Mouse (Mus musculus) olfactory bulb, adult 2 months (tissue): ENCODE results near the gene Vps18.

Experiments used
- CTCF ChIP-seq: fragments of 200-500 bp; IDR thresholded peaks from 2 replicates; pipeline ENCODE4 v1.5.1; 2012; ENCODE audit warnings: low read depth, mild to moderate bottlenecking, low read length, moderate library complexity; ENCODE audit not compliant: insufficient read depth
- POLR2A ChIP-seq: fragments of 200-500 bp; IDR thresholded peaks from 2 replicates; pipeline ENCODE4 v1.6.1; 2012; ENCODE audit warnings: mild to moderate bottlenecking, low read depth, low read length, moderate library complexity; ENCODE audit not compliant: insufficient read depth

DNA sequence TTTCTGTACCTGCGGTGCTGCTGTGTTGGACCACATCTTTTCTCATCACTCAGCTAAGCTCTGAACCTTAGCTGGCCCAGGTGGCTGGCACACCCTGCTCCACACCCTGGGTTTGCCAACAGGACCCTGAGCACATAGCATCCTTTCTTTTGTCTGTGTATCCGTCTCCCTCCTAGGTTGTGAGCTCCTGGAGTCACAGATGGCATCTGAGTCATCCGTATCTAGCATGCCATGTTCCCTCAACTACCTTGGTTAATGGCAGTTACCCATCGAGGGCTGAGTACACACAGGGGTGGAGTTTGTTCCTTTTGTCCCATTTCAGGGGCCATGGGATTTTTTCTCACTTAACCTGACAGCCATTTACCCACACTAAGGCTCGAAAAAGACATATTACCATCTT, 38.2 kb upstream of the Vps18 start:
- TF ChIP-seq POLR2A, result no peak
- TF ChIP-seq CTCF, result no peak
